Mouse (Mus musculus) forebrain, embryonic 11.5 days (tissue): ENCODE measurements around the gene Mospd3. TPM values are rescaled to one million over a fixed set of nuclear protein-coding genes. Genes with fewer than 3 reads are reported as not detected.

Experiments
- ATAC-seq: fragments of 200-750 bp; cut with Nextera tagmentation; replicated peaks from 2 replicates; pipeline ENCODE4 v1.8.0; 2017; ENCODE audit warnings: moderate TSS enrichment; ENCODE audit not compliant: low FRiP score
- DNase-seq: peaks from one replicate; pipeline ENCODE4 v3.0.0-alpha.2; 2017; ENCODE audit warnings: low spot score
- H3K27ac ChIP-seq: fragments of 300-500 bp; sonication (generic); 2 replicates; pipeline ENCODE4 v1.5.1; 2014; ENCODE audit warnings: low read depth, low read length
- H3K27me3 ChIP-seq: fragments of 300-500 bp; sonication (generic); 2 replicates; pipeline ENCODE4 v1.6.1; 2014; ENCODE audit warnings: mild to moderate bottlenecking, low read length, mixed read lengths; ENCODE audit not compliant: control insufficient read depth, insufficient read depth
- H3K36me3 ChIP-seq: fragments of 300-500 bp; sonication (generic); 2 replicates; pipeline ENCODE4 v1.6.1; 2014; ENCODE audit warnings: mild to moderate bottlenecking, low read length, moderate library complexity, mixed read lengths; ENCODE audit not compliant: control insufficient read depth, insufficient read depth
- H3K4me1 ChIP-seq: fragments of 300-500 bp; sonication (generic); replicated peaks from 2 replicates; pipeline ENCODE4 v1.6.1; 2014; ENCODE audit warnings: low read length, mixed read lengths; ENCODE audit not compliant: control insufficient read depth, insufficient read depth
- H3K4me2 ChIP-seq: fragments of 300-500 bp; sonication (generic); 2 replicates; pipeline ENCODE4 v1.6.1; 2014; ENCODE audit warnings: low read depth, mild to moderate bottlenecking, low read length, moderate library complexity, mixed read lengths; ENCODE audit not compliant: severe bottlenecking
- H3K4me3 ChIP-seq: fragments of 300-500 bp; sonication (generic); 2 replicates; pipeline ENCODE4 v1.5.1; 2014; ENCODE audit warnings: low read depth, low read length
- H3K9ac ChIP-seq: fragments of 300-500 bp; sonication (generic); 2 replicates; pipeline ENCODE4 v1.6.1; 2014; ENCODE audit warnings: low read length
- H3K9me3 ChIP-seq: fragments of 300-500 bp; sonication (generic); 2 replicates; pipeline ENCODE4 v1.6.1; 2016; ENCODE audit warnings: low read length, mixed read lengths; ENCODE audit not compliant: control insufficient read depth
- WGBS: fragments of 180-500 bp; shearing (Covaris S2); extraction: QIAGEN DNeasy Blood & Tissue Kit; methylation state at CpG from one replicate; pipeline ENCODE4 v1.1.7; 2014; 5-methylcytosine and 5-hydroxymethylcytosine counted together
- polyA plus RNA-seq: library from polyadenylated mRNA; unstranded; fragments of >200 nt; fragmentation: Nextera tagmentation; extraction: Ambion mirVana; gene quantifications from 2 replicates; pipeline ENCODE4 v1.2.1, GENCODE M21; 2014

Mospd3 gene
- polyA plus RNA-seq, 1 experiment from 2014 or later: 20.3 TPM

- ATAC-seq (no peak), DNase-seq (no peak)
- H3K9me3 ChIP-seq: no peaks in the 10 kb centered on the region
Measured at GRCm38 (mm10) chr5:137566416-137566815, 34.4 kb downstream of the Mospd3 start.

GRCm38 (mm10) chr5:137565744-137566143, 35.1 kb downstream of the Mospd3 start:
- H3K9ac ChIP-seq: no peak overlapping the region
- no peak for ATAC-seq
- H3K4me2 ChIP-seq: no peak overlapping the region
- no peak for DNase-seq
- 72% methylated on average over 6 of the region's 6 CpGs for WGBS
- H3K9me3 ChIP-seq: no peaks in the 10 kb centered on the region
- no peaks in the 10 kb centered on the region for H3K36me3 ChIP-seq
- H3K4me3 ChIP-seq: no peak overlapping the region
- no peaks in the 10 kb centered on the region for H3K4me1 ChIP-seq
- no peak overlapping the region for H3K27ac ChIP-seq
- H3K27me3 ChIP-seq: no peaks in the 10 kb centered on the region

More at GRCm38 (mm10) chr5:137566416-137566815, 34.4 kb downstream of the Mospd3 start:
- no peak overlapping the region for H3K4me3 ChIP-seq
- no peak overlapping the region for H3K27ac ChIP-seq
- no peaks in the 10 kb centered on the region for H3K27me3 ChIP-seq
- 97% methylated on average over 5 of the region's 5 CpGs for WGBS
- no peak overlapping the region for H3K9ac ChIP-seq
- no peak overlapping the region for H3K4me2 ChIP-seq
- H3K36me3 ChIP-seq: no peaks in the 10 kb centered on the region
- no peaks in the 10 kb centered on the region for H3K4me1 ChIP-seq

GRCm38 (mm10) chr5:137562965-137563364, 37.9 kb downstream of the Mospd3 start:
- WGBS: 79% methylated on average over 10 of the region's 10 CpGs
- no peaks in the 10 kb centered on the region for H3K36me3 ChIP-seq
- H3K27me3 ChIP-seq: no peaks in the 10 kb centered on the region
- no peak for ATAC-seq
- H3K4me2 ChIP-seq: no peak overlapping the region
- H3K4me1 ChIP-seq: no peaks in the 10 kb centered on the region
- no peak overlapping the region for H3K9ac ChIP-seq
- H3K27ac ChIP-seq: no peak overlapping the region
- H3K4me3 ChIP-seq: no peak overlapping the region
- DNase-seq: peak; percentile 48
- H3K9me3 ChIP-seq: no peaks in the 10 kb centered on the region

- no peak overlapping the region for H3K4me3 ChIP-seq
- no peaks in the 10 kb centered on the region for H3K27me3 ChIP-seq
- 64% methylated on average over 6 of the region's 6 CpGs for WGBS
- H3K4me1 ChIP-seq: no peaks in the 10 kb centered on the region
- H3K27ac ChIP-seq: no peak overlapping the region
- ATAC-seq (no peak), DNase-seq (no peak)
- no peaks in the 10 kb centered on the region for H3K36me3 ChIP-seq
- no peaks in the 10 kb centered on the region for H3K9me3 ChIP-seq
- H3K4me2 ChIP-seq: no peak overlapping the region
- no peak overlapping the region for H3K9ac ChIP-seq
Measured at GRCm38 (mm10) chr5:137561556-137561955, 39.3 kb downstream of the Mospd3 start.

GRCm38 (mm10) chr5:137553898-137554297, 47.0 kb downstream of the Mospd3 start:
- ATAC-seq: no peak
- 54% methylated on average over 11 of the region's 11 CpGs for WGBS
- Histone ChIP-seq H3K27me3 (no peaks in the 10 kb centered on the region), H3K4me3 (peak overlapping the region; percentile 36), H3K9me3 (no peaks in the 10 kb centered on the region), H3K4me2 (peak overlapping the region; percentile 45), H3K9ac (peak overlapping the region; percentile 29), H3K27ac (no peak overlapping the region), H3K4me1 (peaks cover 8% of the 10 kb centered on the region; the same call in 1 of the 2 replicates), H3K36me3 (no peaks in the 10 kb centered on the region)
- DNase-seq: peak; percentile 44

- ATAC-seq (peak; percentile 85), DNase-seq (peak; percentile 91)
- Histone ChIP-seq H3K9ac (peak within 1 kb of the TSS; percentile 29), H3K27me3 (no peaks in the 10 kb centered on the region), H3K27ac (no peak within 1 kb of the TSS), H3K4me3 (peak within 1 kb of the TSS; percentile 36), H3K36me3 (no peaks in the 10 kb centered on the region), H3K4me1 (peaks cover 8% of the 10 kb centered on the region; the same call in 1 of the 2 replicates), H3K4me2 (peak within 1 kb of the TSS; percentile 45), H3K9me3 (no peaks in the 10 kb centered on the region)
- under 1% methylated on average over 36 of the region's 37 CpGs for WGBS
Measured at GRCm38 (mm10) chr5:137553411-137553837, 47.4 kb downstream of the Mospd3 start, which contains the start of gene Actl6b. Gene Actl6b (plus strand): TSS chr5:137553517.

- Histone ChIP-seq H3K4me3 (peak overlapping the region; percentile 36), H3K9me3 (no peaks in the 10 kb centered on the region), H3K4me2 (peak overlapping the region; percentile 45), H3K4me1 (peaks cover 8% of the 10 kb centered on the region; the same call in 1 of the 2 replicates), H3K27me3 (no peaks in the 10 kb centered on the region), H3K36me3 (no peaks in the 10 kb centered on the region), H3K27ac (no peak overlapping the region), H3K9ac (peak overlapping the region; percentile 29; the same call in 1 of the 2 replicates)
- no peak for ATAC-seq
- DNase-seq: no peak
- 27% methylated on average over 6 of the region's 6 CpGs for WGBS
Measured at GRCm38 (mm10) chr5:137553000-137553399, 47.9 kb downstream of the Mospd3 start.

GRCm38 (mm10) chr5:137551119-137551518, 49.7 kb downstream of the Mospd3 start:
- Histone ChIP-seq H3K27ac (no peak overlapping the region), H3K4me3 (no peak overlapping the region), H3K9ac (no peak overlapping the region), H3K9me3 (no peaks in the 10 kb centered on the region), H3K36me3 (no peaks in the 10 kb centered on the region), H3K4me1 (peaks cover 8% of the 10 kb centered on the region; the same call in 1 of the 2 replicates), H3K27me3 (no peaks in the 10 kb centered on the region), H3K4me2 (no peak overlapping the region)
- ATAC-seq (no peak), DNase-seq (peak; percentile 44)
- 77% methylated on average over 5 of the region's 5 CpGs for WGBS

GRCm38 (mm10) chr5:137549840-137550239, 51.0 kb downstream of the Mospd3 start:
- no peak for ATAC-seq
- DNase-seq: peak; percentile 24
- WGBS: 89% methylated on average over 2 of the region's 2 CpGs
- no peak overlapping the region for H3K4me3 ChIP-seq
- no peak overlapping the region for H3K27ac ChIP-seq
- H3K27me3 ChIP-seq: no peaks in the 10 kb centered on the region
- H3K36me3 ChIP-seq: no peaks in the 10 kb centered on the region
- H3K9ac ChIP-seq: no peak overlapping the region
- no peaks in the 10 kb centered on the region for H3K9me3 ChIP-seq
- no peak overlapping the region for H3K4me2 ChIP-seq
- peaks cover 8% of the 10 kb centered on the region; the same call in 1 of the 2 replicates for H3K4me1 ChIP-seq
